Mouse (Mus musculus) myocyte (in vitro differentiated cells): ENCODE measurements around the gene Gm20388.

Experiments used
- POLR2A ChIP-seq: IDR thresholded peaks from one replicate; pipeline ENCODE4 v1.6.1; 2011; ENCODE audit warnings: low read depth, mild to moderate bottlenecking, control low read depth, moderate library complexity; ENCODE audit not compliant: insufficient read length
- USF1 ChIP-seq: IDR thresholded peaks from one replicate; pipeline ENCODE4 v1.6.1; 2011; ENCODE audit warnings: low read depth, mild to moderate bottlenecking, control low read depth, moderate library complexity

- no peak for TF ChIP-seq POLR2A
- no peak for TF ChIP-seq USF1
These were observed 1317.1 kb downstream of the Gm20388 start for GRCm38 (mm10) chr8:121227756-121228155.
